Mouse (Mus musculus): Measurements from ENCODE around the gene Fbxw8. TPM values are rescaled to one million over a fixed set of nuclear protein-coding genes. Genes with fewer than 3 reads are reported as not detected.
A peak's percentile ranks its signal among the peaks of the same experiment; 100 is the strongest.

Fbxw8 gene
- polyA plus RNA-seq, 1 experiment from 2014 or later, result 37.9 TPM

DNA sequence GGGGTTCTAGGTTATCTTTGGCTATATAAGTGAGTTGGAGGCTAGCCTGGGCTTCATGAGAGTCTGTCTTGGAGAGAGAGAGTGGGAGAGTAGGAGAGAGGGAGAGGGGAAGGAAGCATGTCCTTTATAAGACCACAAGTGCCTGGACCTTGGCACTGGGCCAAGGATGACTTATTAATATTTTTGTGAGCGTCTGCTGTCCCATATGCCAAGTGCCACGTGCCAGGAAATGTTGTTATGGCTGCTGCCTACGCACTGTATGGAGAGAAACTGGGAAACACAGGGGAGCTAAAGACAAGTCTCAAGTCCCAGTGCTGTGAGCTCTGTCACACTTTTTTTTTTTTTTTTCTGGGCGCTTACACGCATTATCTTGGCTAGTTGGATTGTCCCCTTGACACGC lies 112.7 kb downstream of the Fbxw8 start:
- Histone ChIP-seq H3K4me3 (no peak overlapping the region), H3K4me1 (peaks cover 9% of the 10 kb centered on the region), H3K27me3 (ENCODE audit: low read depth, poor library complexity, severe bottlenecking) (peaks cover 27% of the 10 kb centered on the region), H3K9me3 (replicated peaks) (no peaks in the 10 kb centered on the region), H3K36me3 (no peaks in the 10 kb centered on the region), H3K27ac (no peak overlapping the region)
- no peak for DNase-seq (ENCODE audit: low spot score)
- WGBS, result 91% methylated on average over 6 of the region's 6 CpGs

DNA sequence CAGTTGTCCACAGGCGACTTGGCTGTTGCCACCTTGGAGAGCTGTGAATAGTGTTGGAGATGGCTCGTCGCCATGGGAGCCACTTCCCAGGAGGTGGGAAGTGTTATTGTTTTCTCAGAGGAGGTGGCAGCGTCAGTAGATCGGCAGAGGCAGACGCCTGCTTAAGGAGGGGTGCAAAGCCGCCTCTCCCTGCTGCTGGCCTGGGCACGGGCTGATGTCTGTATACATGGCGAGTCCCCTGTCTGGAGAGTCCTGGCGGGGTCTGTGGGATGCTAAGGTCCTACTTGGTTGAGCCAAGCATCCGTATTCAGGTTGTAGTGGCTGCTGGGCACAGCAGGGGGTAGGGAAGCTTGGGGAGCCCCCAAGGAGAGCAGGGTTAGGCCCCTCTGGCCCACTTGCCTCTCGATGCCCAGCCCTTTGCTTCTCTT lies 116.0 kb downstream of the Fbxw8 start:
- no peaks in the 10 kb centered on the region for H3K36me3 ChIP-seq
- no peak for DNase-seq (ENCODE audit: low spot score)
- H3K27ac ChIP-seq, result no peak overlapping the region
- H3K9me3 ChIP-seq (replicated peaks), result 0 out of 2 replicates have a peak, but pooled peaks cover 2% of the 10 kb centered on the region
- H3K27me3 ChIP-seq (ENCODE audit: low read depth, poor library complexity, severe bottlenecking), result peaks cover 26% of the 10 kb centered on the region
- H3K4me3 ChIP-seq, result no peak overlapping the region
- peaks cover 19% of the 10 kb centered on the region for H3K4me1 ChIP-seq
- WGBS, result 33% methylated on average over 12 of the region's 12 CpGs

DNA sequence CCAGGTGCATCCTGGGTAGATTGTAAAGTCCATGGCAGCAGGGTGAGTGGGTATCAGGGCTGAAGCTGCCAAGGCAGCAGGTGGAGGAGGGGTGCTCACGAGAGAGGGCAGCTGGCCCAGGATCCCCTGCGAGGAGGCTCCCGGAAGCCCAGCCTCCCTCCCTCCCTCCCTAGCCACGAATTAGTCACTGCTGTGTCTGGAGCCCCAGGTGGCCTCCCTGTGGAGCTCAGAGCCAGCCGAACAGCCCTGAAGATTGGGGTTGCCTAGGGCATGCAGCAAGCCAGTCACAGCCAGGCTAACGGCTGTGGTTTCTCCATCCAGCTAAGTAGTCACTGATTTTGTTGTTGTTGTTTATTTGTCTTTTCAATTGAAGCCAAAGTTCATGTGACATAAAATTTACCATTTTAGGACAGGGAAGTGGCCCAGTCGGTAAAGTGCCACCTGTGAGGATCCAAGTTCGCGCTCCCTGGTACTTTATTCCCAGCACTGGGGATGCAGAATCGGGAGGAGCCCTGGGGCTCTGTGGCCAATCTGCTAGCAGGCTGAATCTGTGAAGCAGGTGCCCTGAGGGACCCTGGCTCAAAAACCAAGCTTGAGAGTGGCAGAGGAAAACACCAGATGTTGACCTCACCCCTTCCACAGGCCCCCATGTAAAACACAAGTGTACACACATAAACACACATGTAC lies 117.3 kb downstream of the Fbxw8 start:
- 11% methylated on average over 10 of the region's 10 CpGs for WGBS
- Histone ChIP-seq H3K36me3 (no peaks in the 10 kb centered on the region), H3K27me3 (ENCODE audit: low read depth, poor library complexity, severe bottlenecking) (peaks cover 26% of the 10 kb centered on the region), H3K9me3 (replicated peaks) (0 out of 2 replicates have a peak, but pooled peaks cover 2% of the 10 kb centered on the region), H3K4me3 (peak overlapping the region; percentile 31), H3K4me1 (peaks cover 28% of the 10 kb centered on the region), H3K27ac (peak overlapping the region; percentile 56; the same call in 1 of the 2 replicates)
- peak; percentile 52 for DNase-seq (ENCODE audit: low spot score)

DNA sequence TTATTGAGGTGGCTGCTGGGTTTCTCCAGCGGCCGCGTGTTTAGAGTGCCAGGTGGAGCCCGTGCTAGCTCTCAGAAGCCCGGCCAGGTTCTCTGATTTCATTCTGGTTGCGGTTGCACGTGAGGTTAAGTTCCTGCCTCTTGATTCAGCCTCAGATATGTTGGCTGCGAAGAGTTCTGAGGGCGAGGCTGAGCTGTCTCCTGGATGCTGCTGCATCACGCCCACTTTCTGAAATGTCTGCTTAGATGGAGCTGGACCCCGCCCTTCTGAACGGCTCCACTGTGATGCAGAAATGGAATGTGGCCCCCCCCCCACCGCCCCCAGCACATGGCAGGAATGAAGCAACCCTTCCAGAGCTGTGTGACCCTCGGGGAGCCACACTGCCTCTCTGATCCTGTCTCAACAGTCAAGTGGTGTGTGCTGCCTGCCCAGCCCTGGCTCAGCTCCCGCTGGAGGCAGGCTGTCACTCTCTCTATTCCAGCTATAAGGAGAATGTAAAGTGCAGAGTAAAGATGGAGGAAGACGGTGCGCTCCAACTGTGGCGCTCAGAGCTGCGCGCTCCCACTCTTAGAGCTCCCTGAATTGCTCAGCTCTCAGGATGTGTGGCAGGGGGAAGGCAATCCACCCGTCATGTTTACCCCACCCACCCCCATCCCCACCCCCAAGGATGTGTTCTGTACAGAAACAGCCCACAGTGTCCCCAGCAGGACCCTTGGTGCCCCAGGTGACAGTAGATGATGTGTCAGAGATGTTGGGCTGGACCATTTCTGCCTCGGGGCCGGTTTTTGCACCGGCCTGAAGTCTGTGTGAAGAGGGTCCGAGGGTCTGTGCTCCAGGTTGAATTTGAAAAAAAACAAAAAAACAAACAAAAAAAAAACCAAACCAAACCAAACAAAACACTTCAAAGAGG lies 118.1 kb downstream of the Fbxw8 start:
- Histone ChIP-seq H3K4me1 (peaks cover 28% of the 10 kb centered on the region), H3K9me3 (replicated peaks) (0 out of 2 replicates have a peak, but pooled peaks cover 2% of the 10 kb centered on the region), H3K4me3 (peak overlapping the region; percentile 31), H3K36me3 (no peaks in the 10 kb centered on the region), H3K27me3 (ENCODE audit: low read depth, poor library complexity, severe bottlenecking) (peaks cover 26% of the 10 kb centered on the region), H3K27ac (peak overlapping the region; percentile 56; the same call in 1 of the 2 replicates)
- DNase-seq (ENCODE audit: low spot score), result no peak
- 46% methylated on average over 25 of the region's 25 CpGs for WGBS

DNA sequence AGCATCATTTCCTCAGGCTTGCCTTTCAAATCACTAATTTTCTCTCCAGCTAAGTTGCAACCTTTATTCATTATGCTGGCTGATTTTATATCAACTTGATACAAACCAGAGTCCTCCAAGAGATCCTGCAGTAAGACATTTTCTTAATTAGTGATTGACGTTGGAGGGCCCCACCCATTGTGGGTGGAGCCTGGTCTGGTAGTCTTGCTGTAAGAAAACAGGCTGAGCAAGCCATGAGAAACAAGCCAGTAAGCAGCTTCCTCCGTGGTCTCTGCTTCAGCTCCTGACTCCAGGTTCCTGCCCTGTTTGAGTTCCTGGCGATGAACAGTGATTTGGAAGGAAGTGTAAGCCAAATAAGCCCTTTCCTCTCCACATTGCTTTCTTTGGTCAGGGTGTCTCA lies 119.5 kb downstream of the Fbxw8 start:
- Histone ChIP-seq H3K9me3 (replicated peaks) (0 out of 2 replicates have a peak, but pooled peaks cover 2% of the 10 kb centered on the region), H3K4me1 (peaks cover 28% of the 10 kb centered on the region), H3K27ac (no peak overlapping the region), H3K27me3 (ENCODE audit: low read depth, poor library complexity, severe bottlenecking) (peaks cover 39% of the 10 kb centered on the region), H3K4me3 (no peak overlapping the region), H3K36me3 (no peaks in the 10 kb centered on the region)
- WGBS, result 63% methylated on average over 3 of the region's 3 CpGs
- no peak for DNase-seq (ENCODE audit: low spot score)

DNA sequence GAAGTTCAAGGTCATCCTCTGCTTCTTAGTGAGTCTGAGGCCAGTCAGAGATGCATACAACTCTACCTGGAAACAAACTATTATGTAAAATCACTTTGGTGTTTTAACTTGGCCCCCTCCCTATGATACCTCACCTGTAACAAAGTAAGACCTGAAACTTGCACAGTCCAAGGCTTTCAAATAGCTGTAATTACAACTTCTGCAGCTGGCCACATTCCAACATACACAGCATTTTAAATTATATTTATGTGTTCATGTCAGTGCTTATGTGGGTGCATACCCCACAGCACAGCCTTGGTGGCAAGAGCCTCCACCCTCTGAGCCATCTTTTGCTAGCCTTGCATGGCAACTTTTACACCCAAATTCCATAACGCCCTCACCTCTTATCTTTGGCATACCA lies 120.6 kb downstream of the Fbxw8 start:
- no peak overlapping the region for H3K4me3 ChIP-seq
- H3K36me3 ChIP-seq, result no peaks in the 10 kb centered on the region
- H3K27me3 ChIP-seq (ENCODE audit: low read depth, poor library complexity, severe bottlenecking), result peaks cover 50% of the 10 kb centered on the region
- 0 out of 2 replicates have a peak, but pooled peaks cover 2% of the 10 kb centered on the region for H3K9me3 ChIP-seq (replicated peaks)
- peaks cover 29% of the 10 kb centered on the region for H3K4me1 ChIP-seq
- H3K27ac ChIP-seq, result no peak overlapping the region
- 88% methylated on average over 1 of the region's 1 CpGs for WGBS
- DNase-seq (ENCODE audit: low spot score), result no peak

DNA sequence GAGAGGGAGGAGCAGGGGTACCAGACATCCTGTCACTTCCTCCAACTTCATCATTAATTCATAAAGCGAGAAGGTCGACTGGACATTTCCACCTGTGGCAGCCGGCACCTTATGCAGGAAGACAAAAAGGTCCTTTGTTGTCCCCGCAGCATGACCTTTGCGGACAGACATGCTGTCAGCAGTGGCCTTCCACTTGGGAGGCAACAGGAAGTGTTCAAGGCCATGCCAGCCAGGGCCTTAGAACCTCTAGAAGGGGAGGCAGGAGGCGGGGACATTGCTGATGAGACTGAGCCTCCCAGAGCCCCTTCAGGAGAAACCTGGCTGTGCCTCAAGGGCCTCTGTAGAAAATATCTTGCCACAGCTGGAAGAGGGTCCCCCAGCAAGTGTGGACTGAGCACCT lies 121.5 kb downstream of the Fbxw8 start:
- Histone ChIP-seq H3K4me3 (no peak overlapping the region), H3K4me1 (peaks cover 36% of the 10 kb centered on the region), H3K27me3 (ENCODE audit: low read depth, poor library complexity, severe bottlenecking) (peaks cover 50% of the 10 kb centered on the region), H3K27ac (no peak overlapping the region), H3K9me3 (replicated peaks) (0 out of 2 replicates have a peak, but pooled peaks cover 2% of the 10 kb centered on the region), H3K36me3 (no peaks in the 10 kb centered on the region)
- DNase-seq (ENCODE audit: low spot score), result no peak
- WGBS, result 79% methylated on average over 6 of the region's 6 CpGs

DNA sequence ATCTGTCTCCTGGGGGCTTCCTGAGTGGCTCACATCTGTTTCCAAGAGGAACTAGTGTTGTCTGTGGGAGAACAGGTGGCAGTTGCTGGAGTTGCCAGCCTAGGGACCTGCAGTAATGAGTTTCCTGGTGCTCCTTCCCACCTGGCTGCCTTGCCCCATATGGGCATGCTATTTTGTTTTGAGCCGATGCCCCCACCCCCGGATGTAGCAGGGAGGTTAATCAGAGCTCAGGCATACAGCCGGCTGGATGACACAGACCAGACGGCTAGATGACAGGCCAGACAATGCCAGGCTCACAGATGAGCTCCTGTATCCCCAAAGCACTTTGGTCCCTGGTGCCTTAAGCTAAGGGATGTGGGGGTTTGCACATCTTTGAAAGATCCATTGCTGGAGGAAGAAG lies 121.9 kb downstream of the Fbxw8 start:
- Histone ChIP-seq H3K4me3 (no peak overlapping the region), H3K27me3 (ENCODE audit: low read depth, poor library complexity, severe bottlenecking) (peaks cover 52% of the 10 kb centered on the region), H3K9me3 (replicated peaks) (0 out of 2 replicates have a peak, but pooled peaks cover 2% of the 10 kb centered on the region), H3K36me3 (no peaks in the 10 kb centered on the region), H3K27ac (no peak overlapping the region), H3K4me1 (peaks cover 40% of the 10 kb centered on the region)
- WGBS, result 58% methylated on average over 4 of the region's 4 CpGs
- no peak for DNase-seq (ENCODE audit: low spot score)

DNA sequence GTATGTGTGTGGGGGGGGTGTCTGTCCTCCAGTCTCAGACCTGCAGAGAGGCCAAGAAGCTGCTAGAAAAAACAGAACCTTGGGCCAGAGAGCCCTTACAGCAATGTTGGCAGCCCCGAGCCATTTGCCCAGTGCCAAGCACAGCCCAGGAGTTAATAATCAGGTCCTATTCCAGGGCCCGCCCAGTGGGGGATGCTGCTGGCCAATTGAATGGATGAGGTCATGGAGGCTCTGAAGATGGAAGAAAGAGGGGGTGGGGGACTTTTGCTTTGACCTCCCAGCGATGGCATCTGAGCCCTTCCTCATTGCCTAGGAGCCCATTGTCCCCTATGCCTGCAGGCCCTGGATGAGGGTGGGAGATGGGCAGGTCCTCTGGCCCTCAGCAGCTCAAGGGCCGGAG lies 123.8 kb downstream of the Fbxw8 start:
- peaks cover 57% of the 10 kb centered on the region for H3K27me3 ChIP-seq (ENCODE audit: low read depth, poor library complexity, severe bottlenecking)
- H3K4me3 ChIP-seq, result no peak overlapping the region
- no peaks in the 10 kb centered on the region for H3K36me3 ChIP-seq
- H3K4me1 ChIP-seq, result peaks cover 41% of the 10 kb centered on the region
- 55% methylated on average over 4 of the region's 4 CpGs for WGBS
- H3K9me3 ChIP-seq (replicated peaks), result 0 out of 2 replicates have a peak, but pooled peaks cover 2% of the 10 kb centered on the region
- H3K27ac ChIP-seq, result no peak overlapping the region
- DNase-seq (ENCODE audit: low spot score), result no peak

DNA sequence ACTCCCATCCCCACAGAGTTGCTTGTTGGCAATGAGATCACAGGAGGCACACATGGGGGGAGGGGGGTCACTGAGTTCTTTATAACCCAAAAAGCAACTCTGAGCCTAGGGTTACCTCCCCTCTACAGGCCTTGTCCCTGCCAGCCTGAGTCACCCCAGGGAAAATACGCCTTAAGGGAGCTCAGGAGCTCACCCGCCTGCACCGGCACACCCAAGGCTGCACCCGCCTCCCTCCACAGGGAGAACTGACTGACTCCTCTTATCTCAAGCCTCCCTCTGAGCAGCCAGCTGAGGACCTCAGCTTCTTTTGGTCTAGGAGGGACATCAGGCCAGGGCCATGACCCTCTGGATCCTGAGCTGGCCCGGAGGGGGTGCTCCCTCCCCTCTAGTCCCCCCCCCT lies 124.2 kb downstream of the Fbxw8 start:
- peaks cover 46% of the 10 kb centered on the region for H3K4me1 ChIP-seq
- no peak overlapping the region for H3K27ac ChIP-seq
- DNase-seq (ENCODE audit: low spot score), result no peak
- 55% methylated on average over 5 of the region's 5 CpGs for WGBS
- no peak overlapping the region for H3K4me3 ChIP-seq
- no peaks in the 10 kb centered on the region for H3K36me3 ChIP-seq
- 0 out of 2 replicates have a peak, but pooled peaks cover 2% of the 10 kb centered on the region for H3K9me3 ChIP-seq (replicated peaks)
- peaks cover 60% of the 10 kb centered on the region for H3K27me3 ChIP-seq (ENCODE audit: low read depth, poor library complexity, severe bottlenecking)

DNA sequence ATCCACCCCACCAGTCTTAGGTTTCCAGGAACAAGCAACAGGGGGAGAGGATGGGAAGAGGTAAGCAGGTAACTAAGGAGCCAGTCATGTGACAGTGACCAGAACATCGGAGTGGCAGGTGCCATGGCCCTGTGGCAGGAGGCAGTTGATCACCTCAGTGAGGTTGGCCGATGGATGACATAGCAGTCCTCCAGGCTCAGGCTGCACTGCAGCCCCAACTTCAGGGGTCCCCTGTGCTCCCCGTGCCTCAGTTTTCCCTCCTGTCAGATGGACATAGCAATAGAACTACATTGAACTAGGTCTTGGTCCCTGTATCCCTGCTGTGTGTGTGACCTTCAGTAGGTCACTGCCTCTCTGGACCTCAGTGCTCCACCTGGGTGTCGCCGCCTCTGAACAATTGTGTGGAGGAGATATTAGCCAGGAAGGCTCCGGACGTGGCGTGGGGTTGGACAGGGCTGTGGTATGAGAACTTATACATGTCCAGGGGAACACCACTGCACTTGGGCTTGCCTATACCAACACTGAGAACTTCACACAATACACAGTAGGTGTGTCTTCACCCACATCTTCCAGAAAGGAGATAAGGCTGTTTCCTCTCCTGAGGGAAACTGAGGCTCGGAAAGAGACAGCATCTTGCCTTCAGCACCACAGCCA lies 125.1 kb downstream of the Fbxw8 start:
- H3K27me3 ChIP-seq (ENCODE audit: low read depth, poor library complexity, severe bottlenecking), result peaks cover 69% of the 10 kb centered on the region
- 91% methylated on average over 9 of the region's 9 CpGs for WGBS
- no peak for DNase-seq (ENCODE audit: low spot score)
- no peak overlapping the region for H3K27ac ChIP-seq
- 0 out of 2 replicates have a peak, but pooled peaks cover 2% of the 10 kb centered on the region for H3K9me3 ChIP-seq (replicated peaks)
- H3K4me3 ChIP-seq, result no peak overlapping the region
- H3K4me1 ChIP-seq, result peaks cover 49% of the 10 kb centered on the region
- H3K36me3 ChIP-seq, result no peaks in the 10 kb centered on the region

DNA sequence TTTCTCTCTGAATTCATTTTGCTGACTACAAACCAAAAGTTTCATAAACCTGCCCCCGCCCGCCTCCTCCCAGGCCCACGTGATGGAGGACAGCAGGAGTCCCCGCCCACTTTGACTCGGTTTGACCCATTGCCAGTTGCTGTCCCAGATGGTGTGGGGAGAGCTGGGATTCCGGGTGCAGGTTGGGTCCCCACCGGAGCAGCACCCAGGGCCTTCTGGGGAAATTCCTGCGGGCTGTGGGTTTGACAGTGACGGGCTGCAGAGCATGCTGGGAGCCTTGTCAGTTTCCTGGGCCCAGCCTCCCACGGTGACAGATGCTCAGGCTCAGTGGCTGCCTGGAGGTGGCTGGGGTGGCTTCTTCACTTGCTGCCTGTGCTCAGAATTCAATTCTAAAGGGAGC lies 125.8 kb downstream of the Fbxw8 start:
- no peak overlapping the region for H3K27ac ChIP-seq
- H3K9me3 ChIP-seq (replicated peaks), result no peaks in the 10 kb centered on the region
- peaks cover 71% of the 10 kb centered on the region for H3K27me3 ChIP-seq (ENCODE audit: low read depth, poor library complexity, severe bottlenecking)
- peak overlapping the region; percentile 68 for H3K4me3 ChIP-seq
- peaks cover 49% of the 10 kb centered on the region for H3K4me1 ChIP-seq
- no peak for DNase-seq (ENCODE audit: low spot score)
- no peaks in the 10 kb centered on the region for H3K36me3 ChIP-seq
- 3% methylated on average over 10 of the region's 10 CpGs for WGBS

Data from limb, embryonic 10.5 days (tissue).